Mouse (Mus musculus): ENCODE measurements around the gene 2210010C04Rik. TPM values are rescaled to one million over a fixed set of nuclear protein-coding genes. Genes with fewer than 3 reads are reported as not detected.

2210010C04Rik gene
- polyA plus RNA-seq, 1 experiment from 2014 or later = not detected

Other genes with a start within 250 kb of the 2210010C04Rik start
- not detected in 2 replicates for gene Moxd2, start 148.0 kb downstream of the 2210010C04Rik start, polyA plus RNA-seq (2016; fragmentation: Nextera tagmentation; extraction: Ambion mirVana)
- not detected in 2 replicates for gene Prss58, start 135.1 kb downstream of the 2210010C04Rik start, polyA plus RNA-seq (2016; fragmentation: Nextera tagmentation; extraction: Ambion mirVana)
- not detected in 2 replicates for gene 1700074P13Rik, start 95.0 kb downstream of the 2210010C04Rik start, polyA plus RNA-seq (2016; fragmentation: Nextera tagmentation; extraction: Ambion mirVana)
- not detected in 2 replicates for gene Gm4744, start 83.6 kb downstream of the 2210010C04Rik start, polyA plus RNA-seq (2016; fragmentation: Nextera tagmentation; extraction: Ambion mirVana)
- gene 1810009J06Rik, start 70.8 kb downstream of the 2210010C04Rik start, polyA plus RNA-seq (2016; fragmentation: Nextera tagmentation; extraction: Ambion mirVana) = not detected in 2 replicates
- gene Gm2663, start 36.0 kb downstream of the 2210010C04Rik start, polyA plus RNA-seq (2016; fragmentation: Nextera tagmentation; extraction: Ambion mirVana) = not detected in 2 replicates

All from hindbrain, embryonic 10.5 days (tissue).